Mouse (Mus musculus): ENCODE measurements at regions not wholly inside any gene's neighbourhood (a gene's known extent, or its start where the extent isn't known, plus 50 kb on each side); places are given as distances from the start of the nearest gene placed in this dataset.

DNA sequence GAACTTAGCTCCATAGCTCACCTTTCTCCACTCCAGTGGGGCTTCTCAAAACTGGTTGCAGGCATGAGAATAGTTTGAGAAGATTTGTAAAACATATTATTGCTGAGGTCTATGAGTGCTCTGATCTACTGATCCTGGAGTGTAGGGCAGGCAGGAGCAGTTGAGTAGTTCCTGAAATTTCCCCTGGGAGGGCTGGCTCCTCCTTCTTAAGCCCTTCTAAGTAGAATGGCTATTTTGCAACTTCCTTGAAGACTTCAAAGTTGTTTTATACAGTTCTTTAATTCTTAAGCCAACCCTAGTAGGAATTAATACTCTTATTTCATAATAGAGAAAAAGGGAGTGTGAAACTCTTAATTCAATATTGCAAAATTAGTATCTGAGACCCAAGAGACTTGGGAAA lies 133.3 kb downstream of the Ptger3 start:
- DNase-seq: no peak

DNA sequence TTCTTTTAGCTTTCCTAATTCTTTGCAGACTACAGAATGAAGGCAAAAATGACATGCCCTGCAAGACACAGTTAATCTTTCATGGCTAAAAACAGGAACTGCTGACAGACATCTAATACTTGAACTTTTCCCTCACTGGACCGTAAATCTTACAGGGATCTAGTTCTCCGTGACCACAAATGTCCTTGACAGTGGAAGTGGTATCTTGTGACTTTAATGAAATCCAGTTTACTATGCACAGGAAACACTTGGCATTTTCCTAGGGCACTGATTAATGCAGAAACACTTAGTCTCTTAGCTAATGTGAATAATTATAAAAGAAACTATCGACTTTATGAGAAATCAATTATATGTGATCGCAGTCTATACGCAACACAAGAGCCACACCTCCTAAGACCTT lies 131.8 kb downstream of the Ptger3 start:
- no peak for DNase-seq

DNA sequence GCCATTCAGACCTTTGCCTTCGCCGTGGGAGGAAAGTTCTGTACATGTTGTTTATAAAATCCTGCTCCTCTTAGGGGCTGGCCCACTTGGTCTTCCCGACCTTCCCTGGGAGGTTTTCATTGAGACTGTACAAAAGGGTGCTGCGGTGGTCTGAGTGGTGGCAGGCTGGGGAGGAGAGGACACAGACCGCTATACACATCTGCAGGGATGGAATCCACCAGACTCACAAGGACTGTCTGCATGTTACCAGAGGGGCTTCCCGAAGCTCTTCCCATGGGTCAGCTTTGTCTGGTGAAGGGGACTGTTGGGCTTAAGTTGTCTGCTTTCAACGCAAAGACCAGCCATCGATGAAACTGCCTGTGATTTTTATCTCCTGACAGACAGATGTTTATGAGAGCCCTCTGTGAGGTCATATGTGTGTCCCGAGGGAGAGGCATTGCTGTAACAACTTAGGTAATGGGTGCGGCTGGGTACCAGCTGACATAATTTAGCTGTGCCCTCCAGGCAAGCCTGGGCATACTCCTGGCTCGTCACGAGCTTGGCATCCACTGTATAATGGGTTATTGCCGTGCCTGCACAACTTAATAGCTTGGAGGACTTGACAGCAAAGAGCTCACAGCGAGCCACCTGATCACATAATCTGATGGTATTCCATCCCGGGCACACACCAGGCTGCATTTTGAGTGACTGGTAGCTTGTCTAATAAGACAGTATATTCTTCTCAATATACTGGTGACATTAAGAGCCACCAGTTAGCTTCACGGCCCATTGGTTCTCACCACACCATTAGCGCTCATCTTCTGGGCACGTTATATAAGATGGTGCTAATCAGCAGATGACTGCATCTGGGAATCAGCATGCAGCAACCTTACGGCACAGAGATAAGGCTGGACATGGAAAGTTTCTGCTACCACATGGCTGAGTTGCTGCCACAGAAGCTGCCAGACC lies 128.7 kb downstream of the Ptger3 start:
- DNase-seq: no peak

Data from right cerebral cortex, postnatal 25 days (tissue).